Mouse (Mus musculus): ENCODE results near the gene Cfap54.
A peak's percentile ranks its signal among the peaks of the same experiment; 100 is the strongest.

Gene Cfap54

DNA sequence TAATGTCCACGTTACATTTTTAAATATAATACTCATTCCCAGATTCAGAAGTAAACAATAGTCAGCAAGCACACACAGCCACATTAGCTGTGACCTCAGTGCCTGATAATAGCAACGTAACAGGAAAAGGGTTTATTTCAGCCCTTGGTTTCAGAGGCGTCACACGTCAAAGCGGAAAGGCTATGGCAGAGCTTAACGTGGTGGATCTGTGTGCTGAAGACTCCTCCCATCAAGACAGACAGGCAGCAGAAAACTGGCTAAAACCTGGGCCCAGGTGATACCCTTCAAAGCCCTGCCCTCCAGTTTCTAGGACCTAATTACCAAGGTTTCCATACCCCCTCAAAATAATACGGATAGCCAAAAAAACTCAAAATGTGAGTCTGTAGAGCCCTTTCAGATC, 16.0 kb upstream of the Cfap54 start:
- DNase-seq (ENCODE audit: low spot score in 2 of 2), result no peak

DNA sequence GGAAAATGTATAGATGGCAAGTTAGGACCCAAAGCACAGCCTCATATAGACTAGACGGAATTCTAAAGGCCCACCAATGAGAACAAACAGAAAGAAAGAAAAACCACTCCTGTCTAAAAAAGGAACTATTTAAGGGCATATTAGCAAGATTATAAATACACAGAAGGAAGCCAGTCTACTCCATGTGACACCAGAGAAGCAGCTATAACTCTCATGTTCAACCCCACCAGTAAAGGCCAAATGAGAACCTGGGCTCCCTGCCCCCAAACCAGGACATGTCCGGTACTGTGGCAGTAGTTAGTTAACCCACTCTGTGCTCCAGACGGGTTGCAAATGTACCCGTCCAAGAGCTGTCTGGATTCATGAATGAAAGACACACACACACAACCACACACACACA, 14.4 kb upstream of the Cfap54 start:
- DNase-seq (ENCODE audit: low spot score in 2 of 2), result no peak

DNA sequence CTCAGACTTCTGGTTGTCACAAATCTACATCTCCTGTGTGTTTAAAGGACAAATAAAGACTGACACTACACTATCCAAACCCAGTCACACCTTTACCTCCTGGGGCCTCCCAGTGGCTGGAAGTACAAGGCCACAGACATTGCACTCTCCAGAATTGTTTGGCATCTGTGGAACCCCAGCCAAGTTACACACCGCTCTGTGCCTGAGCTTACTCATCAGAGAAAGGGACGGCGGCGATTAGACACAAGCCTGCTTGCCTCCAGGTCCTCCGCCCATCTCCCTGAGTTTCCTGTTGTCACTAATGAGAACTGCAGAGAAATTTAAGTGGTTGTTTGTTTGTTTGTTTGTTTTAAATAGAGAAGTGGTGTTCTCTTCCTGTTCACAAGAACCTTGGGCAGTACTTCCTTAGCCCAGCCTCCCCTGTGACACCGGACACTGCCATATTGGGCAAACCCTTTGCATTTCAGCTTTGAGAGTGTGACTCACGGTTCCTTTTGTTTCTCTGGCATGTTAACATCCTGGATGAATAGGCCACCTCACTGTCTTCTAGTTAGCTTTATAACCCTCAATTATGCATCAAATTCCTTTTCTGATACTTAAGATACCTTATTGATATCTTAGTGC, 13.7 kb upstream of the Cfap54 start:
- DNase-seq (ENCODE audit: low spot score in 2 of 2), result no peak

DNA sequence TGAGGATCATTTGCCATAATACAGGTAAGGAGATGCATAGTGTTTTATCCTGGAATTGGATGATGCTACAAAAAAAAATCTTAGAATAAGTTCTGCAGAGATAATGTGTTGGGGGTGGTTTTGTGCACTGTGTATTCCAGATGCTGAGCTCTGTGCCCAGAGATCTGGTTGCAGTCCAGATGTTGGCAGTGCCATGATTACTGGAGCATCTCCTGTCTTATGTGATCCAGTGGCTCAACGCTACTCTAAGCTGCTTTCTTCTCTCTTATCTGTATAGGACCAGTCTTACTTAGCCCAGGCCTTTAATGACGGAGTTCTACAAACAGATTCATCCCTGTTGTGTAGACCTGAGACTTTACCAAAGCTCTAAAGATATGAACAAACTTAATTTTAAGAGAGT, 10.5 kb upstream of the Cfap54 start:
- no peak for DNase-seq (ENCODE audit: low spot score in 2 of 2)

DNA sequence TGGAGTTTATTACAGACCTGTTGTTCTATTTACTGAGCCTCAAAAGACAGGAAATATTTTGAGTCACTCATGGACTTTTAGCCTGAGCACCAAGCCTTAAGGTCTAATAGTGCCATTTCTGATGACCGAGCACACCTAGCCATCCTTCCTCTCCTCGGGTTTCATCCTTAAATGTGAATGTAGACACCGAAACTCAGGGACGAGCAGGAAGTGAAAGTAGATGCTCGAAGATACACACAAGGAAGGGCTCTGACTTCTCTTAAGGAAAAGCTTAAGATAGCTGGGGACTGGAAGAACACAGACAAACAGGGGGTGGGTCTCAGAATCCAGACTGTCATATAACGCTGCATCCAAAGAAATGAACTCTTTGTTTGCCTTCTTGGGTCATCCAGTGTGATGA, 8.8 kb upstream of the Cfap54 start:
- no peak for DNase-seq (ENCODE audit: low spot score in 2 of 2)

DNA sequence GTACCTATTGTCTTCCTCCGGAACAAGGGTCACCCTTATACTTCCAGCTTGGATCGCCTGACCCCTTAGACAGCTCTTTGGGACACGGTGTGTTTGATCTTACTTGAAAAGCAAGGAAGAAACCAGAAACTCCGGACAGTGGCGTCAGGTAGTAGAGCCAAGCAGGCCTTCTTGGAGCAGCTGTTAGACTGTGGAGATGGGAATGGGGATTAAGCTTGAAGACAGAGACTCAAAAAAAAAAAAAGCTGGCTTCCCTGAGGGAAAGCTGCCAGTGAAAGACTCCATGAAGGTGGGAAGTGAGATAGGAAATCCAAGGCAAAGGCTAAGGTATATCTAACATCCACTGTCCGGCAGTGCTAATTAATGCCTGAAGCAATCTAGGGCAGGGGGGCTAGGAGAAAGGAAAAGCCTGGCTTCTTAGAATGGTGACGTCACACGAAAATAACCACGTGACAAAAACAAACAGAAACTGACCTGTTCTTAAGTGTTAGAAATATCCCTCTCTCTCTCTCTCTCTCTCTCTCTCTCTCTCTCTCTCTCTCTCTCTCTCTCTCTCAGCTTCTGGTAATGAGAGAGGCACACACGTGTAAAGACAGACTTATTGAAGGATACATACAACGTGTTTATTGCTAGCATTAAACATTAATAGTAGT, 7.1 kb upstream of the Cfap54 start:
- DNase-seq (ENCODE audit: low spot score in 2 of 2), result no peak

DNA sequence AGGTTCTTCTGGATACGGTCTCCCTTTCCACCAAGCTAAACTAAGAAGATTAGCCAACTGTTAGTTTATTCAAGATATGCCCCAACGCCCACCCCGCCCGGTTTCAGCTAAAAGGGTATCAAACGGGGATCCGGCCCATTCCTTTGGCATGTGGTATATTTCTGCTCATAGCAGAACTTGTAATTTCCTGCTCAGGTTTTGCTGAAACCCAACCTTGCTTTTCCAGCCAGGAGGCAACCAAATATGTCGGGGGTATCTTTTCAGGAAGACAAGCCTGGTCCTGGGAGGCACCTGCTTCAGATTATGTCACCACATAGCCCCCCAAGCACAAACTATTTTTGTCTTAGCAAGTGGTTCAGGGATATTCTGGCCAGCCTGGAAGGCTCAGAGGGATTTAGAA, 6.1 kb upstream of the Cfap54 start:
- DNase-seq (ENCODE audit: low spot score in 2 of 2), result no peak

DNA sequence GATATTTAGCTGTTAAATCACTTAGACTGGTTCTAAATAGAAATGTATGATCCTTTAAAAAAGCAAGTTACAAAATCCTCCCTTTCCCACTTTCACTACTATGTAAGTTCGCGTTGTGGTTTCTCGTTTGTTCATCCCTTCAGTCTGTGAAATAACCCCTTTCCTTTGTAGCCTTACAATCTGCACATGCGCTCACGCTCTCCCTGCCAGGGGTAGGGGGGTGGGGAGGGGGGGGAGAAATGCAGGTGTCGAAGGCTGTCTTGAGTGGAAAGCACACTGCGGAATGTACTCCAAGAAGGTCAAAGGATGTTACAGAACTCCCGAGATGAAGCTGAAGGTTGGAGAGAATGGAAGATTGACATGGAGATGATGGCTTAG, 2.5 kb upstream of the Cfap54 start:
- no peak for DNase-seq (ENCODE audit: low spot score in 2 of 2)

DNA sequence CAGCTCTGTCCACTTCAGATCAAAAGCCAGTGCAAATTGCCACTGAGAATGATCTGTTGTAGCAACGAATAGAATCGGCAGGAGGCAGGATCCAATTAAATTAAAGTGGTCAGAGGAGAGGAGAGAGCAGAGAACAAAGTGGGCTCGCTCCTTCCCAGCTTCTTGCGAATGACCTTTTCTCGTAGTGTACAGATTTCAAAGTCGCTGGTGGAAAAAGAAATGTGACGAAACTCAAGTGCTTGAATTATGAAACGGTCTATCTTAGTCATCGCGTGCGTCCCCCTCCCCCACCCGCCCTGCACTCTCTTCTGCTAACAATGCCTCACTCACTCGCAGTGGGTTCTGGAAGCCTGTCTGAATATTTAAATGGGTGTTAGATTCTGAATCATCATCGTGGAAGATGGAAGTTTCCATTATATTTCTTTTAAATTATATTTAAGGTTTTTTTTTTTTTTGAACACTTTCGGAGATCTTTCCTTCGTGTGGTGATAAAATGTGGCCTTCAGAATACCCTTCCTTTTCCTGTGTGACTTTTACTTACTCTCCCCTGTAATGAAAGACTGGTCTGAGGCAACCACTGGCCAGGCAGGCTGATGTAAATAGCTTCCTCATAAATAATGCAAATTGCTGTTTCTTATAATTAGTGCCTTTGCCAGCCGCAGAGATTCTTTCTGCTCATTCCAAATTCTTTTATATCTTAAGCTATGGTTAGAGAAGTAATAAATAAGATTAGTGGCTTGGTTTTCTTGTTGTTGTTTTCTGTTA, 2.0 kb upstream of the Cfap54 start:
- DNase-seq (ENCODE audit: low spot score in 2 of 2), result peak in 1 of 2 experiments; percentile 10

DNA sequence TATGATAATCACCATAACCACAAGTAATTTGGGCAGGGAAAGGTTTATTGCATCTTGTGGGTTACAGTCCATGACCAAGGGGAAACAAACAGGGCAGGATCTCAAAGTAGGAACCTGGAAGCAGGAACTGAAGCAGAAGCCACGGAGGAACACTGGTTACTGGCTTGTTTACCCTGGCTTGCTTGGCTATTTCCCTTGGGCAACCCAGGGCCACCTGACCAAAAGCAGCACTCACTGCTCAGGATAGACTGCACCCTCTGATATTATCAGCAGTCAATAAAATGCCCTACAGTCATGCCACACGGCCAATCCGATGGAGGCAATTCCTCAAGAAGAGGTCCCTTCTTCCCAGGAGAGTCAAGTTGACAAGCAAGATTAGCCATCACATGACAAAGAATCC, 1.9 kb downstream of the Cfap54 start:
- DNase-seq (ENCODE audit: low spot score in 2 of 2), result no peak

DNA sequence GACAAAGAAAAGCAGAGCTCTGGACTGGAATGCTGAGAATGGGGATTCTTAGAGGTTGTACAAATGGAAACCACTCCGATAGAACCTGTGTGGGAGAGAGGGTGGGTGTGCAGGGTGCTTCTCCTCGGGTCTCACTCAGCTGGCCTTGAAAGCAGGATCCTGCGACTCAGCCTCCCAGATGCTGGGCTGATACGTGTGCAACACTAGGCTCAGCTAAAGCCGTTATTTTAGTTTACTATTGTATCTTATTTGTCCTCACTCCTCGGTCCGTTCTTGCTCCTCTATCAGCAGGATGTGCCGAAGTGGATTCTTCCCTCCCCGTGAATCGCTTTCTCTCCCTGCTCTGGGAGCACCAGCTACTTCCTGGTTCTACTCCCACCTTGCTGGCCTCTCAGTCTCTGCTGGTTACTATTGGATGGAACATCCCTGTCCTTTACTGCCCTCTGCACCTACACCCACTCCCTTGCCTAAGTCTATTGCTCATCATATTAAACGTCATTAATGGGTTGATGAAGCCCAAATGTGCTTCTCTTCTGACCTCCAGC, 3.4 kb downstream of the Cfap54 start:
- no peak for DNase-seq (ENCODE audit: low spot score in 2 of 2)

DNA sequence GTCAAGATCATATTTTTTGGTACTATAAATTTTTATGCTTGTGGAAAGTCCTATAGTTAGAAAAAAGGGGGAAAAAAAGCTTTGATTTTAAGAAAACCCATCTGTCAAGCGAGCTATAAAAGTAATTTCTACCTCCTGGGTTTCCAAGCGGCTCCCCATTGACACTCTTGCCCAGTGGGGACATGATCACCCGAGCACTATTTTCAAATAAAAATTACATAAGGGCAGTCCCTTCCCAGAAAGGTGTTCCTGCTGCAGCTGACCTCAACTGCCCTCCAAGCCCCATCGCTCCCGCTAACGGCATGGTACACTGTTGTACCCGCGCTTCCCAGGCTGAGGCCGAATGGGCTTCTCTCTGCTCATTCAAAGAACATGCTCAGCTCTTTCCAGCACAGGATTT, 5.0 kb downstream of the Cfap54 start:
- no peak for DNase-seq (ENCODE audit: low spot score in 2 of 2)

DNA sequence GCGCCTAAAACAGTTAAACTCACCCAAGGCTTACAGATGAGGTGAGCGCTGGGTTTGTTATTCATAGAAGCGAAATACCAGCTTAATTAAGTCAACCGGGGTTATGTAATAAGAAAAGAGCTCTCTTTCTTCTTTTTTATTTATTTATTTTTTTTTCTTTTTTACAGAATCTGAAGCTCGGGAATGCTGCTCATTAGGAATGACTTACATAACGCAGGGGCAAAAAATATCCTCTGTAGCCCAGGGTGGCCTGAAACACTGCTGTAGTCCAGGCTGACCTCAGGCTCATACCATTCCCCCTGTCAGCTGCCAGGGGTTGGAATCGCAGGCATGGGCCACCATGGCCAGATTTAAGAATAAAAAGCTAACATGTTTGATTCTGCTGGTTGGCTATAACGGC, 5.6 kb downstream of the Cfap54 start:
- no peak for DNase-seq (ENCODE audit: low spot score in 2 of 2)

DNA sequence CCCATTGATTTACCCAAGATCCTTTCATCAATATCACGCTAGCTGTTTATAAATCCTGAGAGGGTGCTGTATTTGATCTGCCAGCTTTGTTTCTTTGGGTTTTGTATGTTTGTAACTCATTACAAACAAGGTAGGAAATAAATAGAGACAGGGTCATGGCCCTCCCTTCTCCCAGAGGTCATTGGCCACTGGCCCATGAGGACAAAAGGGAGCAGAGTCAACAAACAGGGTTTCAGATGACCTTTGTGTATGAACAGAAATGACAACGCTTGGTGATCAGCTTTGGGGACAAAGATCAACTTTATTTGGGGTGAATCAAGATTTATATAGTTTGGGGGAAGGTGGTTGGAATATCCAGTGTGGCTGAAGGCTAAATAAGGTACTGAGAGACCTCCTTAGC, 8.6 kb downstream of the Cfap54 start:
- DNase-seq (ENCODE audit: low spot score in 2 of 2), result no peak

DNA sequence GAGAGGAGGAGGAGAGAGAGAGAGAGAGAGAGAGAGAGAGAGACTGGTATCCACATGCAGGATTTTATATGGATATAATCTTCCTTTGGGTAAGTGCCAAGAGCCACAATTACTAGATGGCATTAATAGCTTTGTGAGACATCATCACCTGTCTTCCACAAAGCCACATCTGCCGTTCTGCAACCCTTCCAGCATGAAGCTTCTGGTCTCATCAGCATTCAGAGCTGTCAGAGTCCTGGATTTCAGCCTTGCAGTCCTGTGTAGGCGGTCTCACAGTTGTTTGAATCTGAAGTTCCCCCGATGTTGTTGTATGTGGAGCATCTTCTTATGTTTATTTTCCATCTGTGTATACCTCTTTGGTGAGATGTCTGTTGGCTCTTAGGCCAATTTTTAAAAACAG, 9.7 kb downstream of the Cfap54 start:
- no peak for DNase-seq (ENCODE audit: low spot score in 2 of 2)

DNA sequence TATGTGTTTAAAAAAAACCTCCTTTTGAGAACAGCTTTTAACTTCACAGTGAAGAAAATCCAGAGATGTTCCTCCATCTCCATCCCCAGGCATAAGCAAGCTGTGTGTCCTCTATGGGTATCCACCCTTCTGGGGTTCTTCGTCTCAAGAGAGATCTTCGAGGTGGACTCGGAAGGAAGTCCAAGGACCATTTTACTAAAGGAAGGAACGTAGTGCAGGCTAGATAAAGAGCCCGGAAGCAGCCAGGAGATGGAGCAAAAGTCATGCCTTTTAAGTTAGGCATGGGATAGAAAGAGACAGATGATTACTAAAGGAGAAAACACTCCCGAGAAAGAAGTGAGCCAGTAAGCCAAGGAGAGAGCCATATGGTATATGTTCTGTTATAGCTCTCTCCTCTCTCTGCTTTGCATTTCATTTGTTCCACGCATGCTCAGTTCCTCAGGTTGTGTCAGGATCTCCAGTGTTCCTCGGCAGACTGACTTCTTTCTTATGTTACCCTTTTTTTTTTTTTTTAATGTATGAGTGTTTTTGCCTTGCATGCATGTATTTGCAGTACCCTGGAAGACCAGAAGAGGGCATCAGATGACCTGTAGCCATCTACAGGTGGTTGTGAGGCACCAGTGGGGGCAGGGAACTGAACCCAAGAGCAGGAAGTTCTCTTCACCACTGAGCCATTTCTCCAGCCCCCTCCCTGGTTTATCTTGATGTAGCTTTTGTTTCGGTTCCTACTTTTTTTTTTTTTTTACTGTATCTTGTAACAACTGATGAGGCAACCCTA, 11.1 kb downstream of the Cfap54 start:
- DNase-seq (ENCODE audit: low spot score in 2 of 2), result peak in 1 of 2 experiments; percentile 32

DNA sequence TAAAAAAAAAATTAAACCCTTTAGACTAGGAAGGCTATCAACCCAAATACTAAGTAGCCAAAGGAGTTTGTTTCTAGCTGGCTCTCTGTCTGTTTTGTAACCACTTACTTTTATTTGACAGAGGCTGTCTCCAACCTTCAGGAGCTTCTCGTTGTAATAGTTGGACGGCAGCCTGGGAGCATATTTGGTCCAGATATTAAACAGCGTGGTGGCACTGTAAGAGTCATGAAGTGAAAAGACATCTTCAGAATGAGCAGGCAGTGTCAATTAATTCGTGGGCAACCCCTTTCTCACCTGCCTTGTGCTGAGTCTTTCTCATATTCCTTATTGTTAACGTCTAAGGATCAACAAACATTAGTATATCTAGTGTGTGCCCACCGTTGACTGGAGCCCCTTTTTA, 11.7 kb downstream of the Cfap54 start:
- DNase-seq (ENCODE audit: low spot score in 2 of 2), result no peak

DNA sequence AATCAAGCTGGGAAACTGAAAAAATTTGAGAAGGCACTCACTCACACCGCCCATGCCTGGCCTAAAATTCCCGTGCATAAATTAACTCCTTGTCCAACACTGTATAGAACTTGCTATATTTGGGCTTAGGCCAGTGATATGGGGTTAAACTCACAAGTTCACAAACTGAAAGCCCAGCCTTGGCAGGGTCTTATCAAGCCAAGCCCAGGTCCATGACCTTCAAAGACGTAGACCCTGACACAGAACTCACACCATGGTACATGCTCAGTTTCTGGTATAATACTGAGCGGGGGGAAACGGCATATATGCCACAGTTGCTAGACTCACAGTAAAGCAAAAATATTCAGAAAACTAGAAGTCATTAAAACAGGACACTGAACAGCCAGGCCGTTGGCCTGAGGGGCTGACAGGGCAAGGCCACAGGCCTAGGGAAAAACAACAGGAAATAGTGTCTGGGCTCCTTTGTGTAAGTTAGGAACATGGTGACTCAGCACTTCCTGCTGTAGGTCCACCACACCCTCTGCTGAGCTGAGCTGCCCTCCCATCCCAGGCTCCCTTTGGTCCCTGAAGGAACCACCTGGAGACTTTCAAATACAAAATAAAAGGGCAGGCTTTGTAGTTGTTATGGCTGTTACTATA, 12.3 kb downstream of the Cfap54 start:
- no peak for DNase-seq (ENCODE audit: low spot score in 2 of 2)

DNA sequence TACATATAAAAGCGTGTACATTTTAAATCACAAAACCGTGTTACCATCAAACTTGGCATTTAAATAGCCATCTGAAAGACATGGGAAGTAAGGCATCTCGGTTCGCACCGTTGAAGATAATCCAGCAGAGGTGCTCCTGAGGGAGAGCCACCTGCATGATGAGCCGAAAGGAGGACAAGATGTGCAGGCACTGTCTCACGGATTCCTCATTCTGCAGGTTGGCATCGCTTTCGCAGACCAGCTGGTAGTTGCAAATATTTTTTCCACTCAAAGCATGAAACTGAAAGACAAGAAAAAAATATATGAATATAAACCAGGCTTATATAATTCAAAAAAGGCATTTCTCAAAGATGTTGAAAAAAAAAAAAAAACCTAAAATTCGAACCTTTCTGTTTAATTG, 16.4 kb downstream of the Cfap54 start:
- no peak for DNase-seq (ENCODE audit: low spot score in 2 of 2)

DNA sequence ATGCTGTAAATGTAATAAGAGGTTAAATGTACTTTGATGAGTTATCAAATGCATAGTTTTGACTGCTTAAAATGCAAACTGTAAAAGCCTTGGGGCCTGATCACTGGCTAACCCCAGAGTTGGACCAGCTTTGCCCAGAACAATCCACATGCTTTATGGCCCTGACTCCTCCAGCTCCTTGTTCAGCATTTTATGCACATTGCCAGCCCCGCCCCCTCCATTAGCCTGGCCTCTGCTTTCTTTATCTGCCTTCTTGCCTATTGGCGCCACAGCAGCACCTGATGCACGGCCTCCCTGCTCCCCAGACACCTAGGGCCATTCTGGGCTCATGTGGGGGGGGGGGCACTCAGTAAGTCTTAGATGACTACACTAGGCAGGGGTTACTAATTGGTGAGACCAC, 17.8 kb downstream of the Cfap54 start:
- DNase-seq (ENCODE audit: low spot score in 2 of 2), result no peak

DNA sequence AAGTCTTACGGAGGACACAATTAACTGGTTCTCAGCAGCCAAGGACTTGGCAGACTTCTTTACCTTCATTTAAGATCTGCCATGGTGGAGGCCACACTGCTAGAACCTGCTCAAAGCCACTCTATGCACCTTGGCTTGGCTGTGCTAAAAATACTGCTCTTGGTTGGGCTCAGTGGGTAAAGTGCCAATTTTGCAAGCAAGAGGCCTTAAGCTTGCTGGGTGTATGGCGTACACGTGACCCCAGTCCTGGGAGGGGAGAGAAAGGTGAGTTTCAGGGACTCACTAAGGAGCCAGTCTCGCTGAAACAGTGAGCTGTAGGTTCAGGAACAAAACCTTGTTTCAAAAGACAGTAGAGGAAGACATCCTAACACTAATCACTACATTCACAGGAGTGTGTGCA, 19.0 kb downstream of the Cfap54 start:
- no peak for DNase-seq (ENCODE audit: low spot score in 2 of 2)

DNA sequence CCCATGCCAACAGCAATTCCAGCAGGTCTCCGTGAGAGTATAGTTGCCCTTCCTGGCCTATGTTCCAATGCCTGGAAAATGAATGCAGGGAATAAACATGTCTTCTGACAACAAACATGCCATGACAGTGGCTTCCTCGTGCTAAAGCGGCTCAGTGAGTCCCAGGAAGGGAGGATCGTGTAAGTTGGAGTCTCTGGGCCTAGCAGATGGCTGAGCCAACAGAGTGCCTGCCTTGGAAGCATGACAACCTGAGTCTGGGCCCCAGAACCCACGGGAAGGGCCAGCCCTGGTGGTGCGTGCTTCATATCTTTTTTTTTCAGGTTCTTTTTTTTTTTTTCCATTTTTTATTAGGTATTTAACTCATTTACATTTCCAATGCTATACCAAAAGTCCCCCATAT, 27.6 kb downstream of the Cfap54 start:
- no peak for DNase-seq (ENCODE audit: low spot score in 2 of 2)
